Mouse (Mus musculus) megakaryocyte progenitor cell, adult 5-6 weeks (primary cell): ENCODE data around the gene Prph. TPM values are rescaled to one million over a fixed set of nuclear protein-coding genes. Genes with fewer than 3 reads are reported as not detected.
A peak's percentile ranks its signal among the peaks of the same experiment; 100 is the strongest.

Experiments used
- ATAC-seq: replicated peaks from 2 replicates; pipeline ENCODE4 v1.8.0; 2016; ENCODE audit warnings: mild to moderate bottlenecking, moderate TSS enrichment, inconsistent platforms; ENCODE audit not compliant: poor library complexity
- total RNA-seq, 2 experiments: library from RNA; stranded (forward) in 1 of 2; stranded (reverse) in 1 of 2; fragments of 157-497, 149-512 nt in 1 of 2; fragments of 200-1000 nt in 1 of 2; gene quantifications; 2 replicates each; pipeline versions ENCODE4 v1.2.3 to v1.2.4; 2015 to 2017

Gene Prph
- total RNA-seq, 2 experiments from 2014 or later = 0.07 TPM; not detected in 1

GRCm38 (mm10) chr15:99096061-99096793, 41.3 kb downstream of the Prph start:
- no peak for ATAC-seq

GRCm38 (mm10) chr15:99096831-99097500, 42.0 kb downstream of the Prph start:
- ATAC-seq = no peak

GRCm38 (mm10) chr15:99097840-99098492, 43.0 kb downstream of the Prph start:
- ATAC-seq = no peak

- ATAC-seq = no peak
Observed at GRCm38 (mm10) chr15:99098493-99098861, 43.5 kb downstream of the Prph start.

- ATAC-seq = peak; percentile 80
Observed at GRCm38 (mm10) chr15:99099139-99099556, 44.2 kb downstream of the Prph start.

- ATAC-seq = no peak
Observed at GRCm38 (mm10) chr15:99099984-99100383, 45.0 kb downstream of the Prph start.

GRCm38 (mm10) chr15:99105238-99105637, 50.3 kb downstream of the Prph start:
- no peak for ATAC-seq

GRCm38 (mm10) chr15:99107866-99108265, 52.9 kb downstream of the Prph start:
- no peak for ATAC-seq

Other genes with a start within 250 kb of the Prph start
- not detected in 2 replicates for gene Ddn, start 245.7 kb upstream of the Prph start, total RNA-seq (2015)
- gene Ddn, start 245.7 kb upstream of the Prph start, total RNA-seq (2017) = under 0.01 and 0.10 TPM in 2 replicates
- 38.4 and 50.6 TPM in 2 replicates for gene Prkag1, start 223.7 kb upstream of the Prph start, total RNA-seq (2015)
- gene Prkag1, start 223.7 kb upstream of the Prph start, total RNA-seq (2017) = 97.3 and 105 TPM in 2 replicates
- gene Kmt2d, start 184.0 kb upstream of the Prph start, total RNA-seq (2015) = 38.5 and 43.3 TPM in 2 replicates
- 18.6 and 29.0 TPM in 2 replicates for gene Kmt2d, start 184.0 kb upstream of the Prph start, total RNA-seq (2017)
- 10.7 and 17.8 TPM in 2 replicates for gene Rhebl1, start 160.6 kb upstream of the Prph start, total RNA-seq (2015)
- 5.4 and 7.9 TPM in 2 replicates for gene Rhebl1, start 160.6 kb upstream of the Prph start, total RNA-seq (2017)
- gene Dhh, start 156.6 kb upstream of the Prph start, total RNA-seq (2015) = not detected in 2 replicates
- not detected in 2 replicates for gene Dhh, start 156.6 kb upstream of the Prph start, total RNA-seq (2017)
- gene Lmbr1l, start 136.9 kb upstream of the Prph start, total RNA-seq (2015) = 5.2 and 5.6 TPM in 2 replicates
- gene Lmbr1l, start 136.9 kb upstream of the Prph start, total RNA-seq (2017) = 3.8 and 9.4 TPM in 2 replicates
- gene Tuba1b, start 120.6 kb upstream of the Prph start, total RNA-seq (2015) = 2,787 and 2,962 TPM in 2 replicates
- 767 and 827 TPM in 2 replicates for gene Tuba1b, start 120.6 kb upstream of the Prph start, total RNA-seq (2017)
- 0.69 and 1.1 TPM in 2 replicates for gene Gm49450, start 101.6 kb upstream of the Prph start, total RNA-seq (2015)
- gene Gm49450, start 101.6 kb upstream of the Prph start, total RNA-seq (2017) = not detected in 2 replicates
- gene Tuba1a, start 101.5 kb upstream of the Prph start, total RNA-seq (2015) = 30.3 and 33.5 TPM in 2 replicates
- 15.3 and 22.2 TPM in 2 replicates for gene Tuba1a, start 101.5 kb upstream of the Prph start, total RNA-seq (2017)
- 187 and 190 TPM in 2 replicates for gene Tuba1c, start 25.3 kb upstream of the Prph start, total RNA-seq (2015)
- 79.3 and 105 TPM in 2 replicates for gene Tuba1c, start 25.3 kb upstream of the Prph start, total RNA-seq (2017)
- gene Troap, start 19.4 kb downstream of the Prph start, total RNA-seq (2015) = 28.0 and 30.5 TPM in 2 replicates
- 19.8 and 25.7 TPM in 2 replicates for gene Troap, start 19.4 kb downstream of the Prph start, total RNA-seq (2017)
- not detected in 2 replicates for gene C1ql4, start 32.6 kb downstream of the Prph start, total RNA-seq (2015)
- gene C1ql4, start 32.6 kb downstream of the Prph start, total RNA-seq (2017) = not detected in 2 replicates
- not detected in 2 replicates for gene Dnajc22, start 38.0 kb downstream of the Prph start, total RNA-seq (2015)
- gene Dnajc22, start 38.0 kb downstream of the Prph start, total RNA-seq (2017) = not detected in 2 replicates
- 0.27 TPM in 1 of 2 replicates, not detected in the other for gene Spats2, start 70.7 kb downstream of the Prph start, total RNA-seq (2015)
- 0.25 and 0.44 TPM in 2 replicates for gene Spats2, start 70.7 kb downstream of the Prph start, total RNA-seq (2017)
- gene Kcnh3, start 169.7 kb downstream of the Prph start, total RNA-seq (2015) = not detected in 2 replicates
- gene Kcnh3, start 169.7 kb downstream of the Prph start, total RNA-seq (2017) = not detected in 2 replicates
- gene Mcrs1, start 196.8 kb downstream of the Prph start, total RNA-seq (2015) = 37.8 and 41.4 TPM in 2 replicates
- 28.2 and 39.7 TPM in 2 replicates for gene Mcrs1, start 196.8 kb downstream of the Prph start, total RNA-seq (2017)
- gene Prpf40b, start 239.9 kb downstream of the Prph start, total RNA-seq (2015) = 7.8 and 11.0 TPM in 2 replicates
- 8.1 and 10.3 TPM in 2 replicates for gene Prpf40b, start 239.9 kb downstream of the Prph start, total RNA-seq (2017)
- gene Fam186b, start 240.7 kb downstream of the Prph start, total RNA-seq (2015) = not detected in 2 replicates
- gene Fam186b, start 240.7 kb downstream of the Prph start, total RNA-seq (2017) = not detected in 2 replicates